Mouse (Mus musculus) left cerebral cortex, adult 2 months (tissue): Measurements from ENCODE around the gene Diaph3. TPM values are rescaled to one million over a fixed set of nuclear protein-coding genes. Genes with fewer than 3 reads are reported as not detected.

Experiments used
- DNase-seq, 2 experiments: peaks; one replicate each; pipeline ENCODE4 v3.0.0; 2021 to 2022; ENCODE audit warnings: low spot score in 2 of 2, mixed read lengths in 1 of 2; ENCODE audit errors: extremely low spot score in 1 of 2
- H3K27ac ChIP-seq: fragments of 200-600 bp; 2 replicates; pipeline ENCODE4 v1.8.1; 2022
- H3K4me3 ChIP-seq: fragments of 200-600 bp; 2 replicates; pipeline ENCODE4 v1.8.1; 2022
- CTCF ChIP-seq: fragments of 200-600 bp; IDR thresholded peaks from 2 replicates; pipeline ENCODE4 v1.8.1; 2022; ENCODE audit warnings: antibody characterized with exemption, mild to moderate bottlenecking, moderate library complexity
- intact Hi-C: fragments of 180-260 bp; cut with DNase I; formaldehyde crosslinking; loops from one replicate; pipeline ENCODE4 v1.15.1; 2025
- long read RNA-seq, 2 experiments: library from polyadenylated mRNA; stranded (forward); transcript quantifications; one replicate each; pipeline ENCODE4 v2.0.0; 2021; ENCODE audit warnings: borderline mapping rate in 2 of 2
- total RNA-seq, 2 experiments: library from RNA; stranded (reverse); gene quantifications; 2 replicates each; pipeline ENCODE4 v1.2.3; 2021

Gene Diaph3
- 1 to 10 TPM; 4.3 to 4.6 TPM for total RNA-seq
- long read RNA-seq, experiment 1, partial matches to known transcripts: 0 of 3 reads
- long read RNA-seq, experiment 1, other reads (novel, unspliced or antisense): 1 of 3 reads
- long read RNA-seq, experiment 2, full-length matches to known transcripts: 2 of 2 reads
- long read RNA-seq, experiment 2, partial matches to known transcripts: 0 of 2 reads
- long read RNA-seq, experiment 2, other reads (novel, unspliced or antisense): 0 of 2 reads

DNA sequence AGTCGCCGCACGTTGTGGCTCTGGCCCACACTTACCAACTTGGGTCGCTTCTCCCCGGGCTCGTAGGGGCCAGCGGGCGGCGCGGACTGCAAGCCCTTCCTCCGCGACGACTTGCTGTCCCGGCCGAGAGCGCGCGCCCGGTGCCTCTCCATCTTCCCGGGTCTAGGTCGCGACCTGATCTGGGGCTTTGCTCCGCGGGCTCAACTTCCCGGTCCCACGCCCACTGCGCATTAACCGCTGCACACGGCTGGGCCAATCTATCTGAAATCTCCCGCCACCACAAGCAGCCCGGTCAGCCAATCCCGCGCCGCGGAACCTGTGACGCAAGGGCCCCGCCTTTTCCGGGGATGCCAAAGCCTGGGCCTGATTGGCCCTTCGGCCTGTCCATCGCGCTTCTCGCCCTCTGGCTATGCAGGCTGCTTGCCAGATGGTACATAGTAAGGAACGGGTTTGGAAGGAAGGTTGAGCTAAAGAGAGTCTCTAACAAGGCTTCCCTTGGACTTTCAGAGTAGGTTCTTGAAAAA lies at the start of gene Diaph3:
Gene Diaph3 (minus strand): TSS at position 273 of the 524 bp plus-strand sequence.
- DNase-seq: peak; percentile 95 to 97
- H3K27ac ChIP-seq: no peak within 1 kb of the TSS
- peak within 1 kb of the TSS; percentile 82 for H3K4me3 ChIP-seq
- no peak; the same call in 1 of the 2 replicates for TF ChIP-seq CTCF
- intact Hi-C loops: loop anchor here (10.0 kb wide), 1 partner anchor 274 kb away; the partner anchor contains the start of gene Tdrd3

DNA sequence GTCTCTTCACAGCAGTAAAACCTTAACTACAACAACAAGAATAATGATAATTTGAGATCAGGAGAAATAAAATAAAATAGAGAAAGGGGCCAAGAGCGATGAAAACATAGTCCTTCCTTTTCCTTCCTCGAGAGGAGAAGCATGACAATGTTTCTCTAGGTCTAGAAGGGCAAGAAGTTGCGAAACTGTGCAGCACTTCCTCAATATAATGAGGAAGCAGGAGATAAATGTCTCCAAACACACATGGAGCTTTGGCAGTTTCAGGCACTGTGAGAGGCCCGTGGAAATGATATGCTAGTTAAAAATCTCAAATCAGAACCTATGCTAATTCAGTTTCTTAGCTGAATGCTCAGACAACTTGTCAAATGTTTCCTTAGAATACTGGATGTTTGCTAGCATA lies 49.6 kb upstream of the Diaph3 start:
- intact Hi-C loops: no loop called here
- no peak for DNase-seq
- TF ChIP-seq CTCF: no peak
- no peak overlapping the region for H3K27ac ChIP-seq
- no peak overlapping the region for H3K4me3 ChIP-seq

DNA sequence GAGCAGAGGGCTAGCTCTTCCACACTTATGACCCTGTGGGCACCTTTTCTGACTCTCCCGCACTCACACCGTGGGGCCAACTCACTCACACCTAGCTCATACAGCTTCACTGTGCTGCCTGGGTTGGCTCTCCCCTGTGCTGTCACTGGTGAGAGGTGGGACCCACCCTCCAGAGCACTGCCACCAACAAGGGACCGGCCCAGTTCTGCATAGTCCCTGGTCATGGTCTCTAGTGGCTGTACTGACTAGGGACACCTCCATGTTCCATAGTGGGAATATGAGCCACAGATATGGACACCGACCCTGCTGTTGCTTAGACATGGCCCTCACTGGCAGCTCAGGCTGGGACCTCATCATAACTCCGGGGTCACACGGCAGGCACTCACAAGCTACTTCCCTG lies 30.5 kb upstream of the Diaph3 start:
- DNase-seq: no peak
- Histone ChIP-seq H3K27ac (no peak overlapping the region), H3K4me3 (no peak overlapping the region)
- TF ChIP-seq CTCF: no peak
- intact Hi-C loops: no loop called here

DNA sequence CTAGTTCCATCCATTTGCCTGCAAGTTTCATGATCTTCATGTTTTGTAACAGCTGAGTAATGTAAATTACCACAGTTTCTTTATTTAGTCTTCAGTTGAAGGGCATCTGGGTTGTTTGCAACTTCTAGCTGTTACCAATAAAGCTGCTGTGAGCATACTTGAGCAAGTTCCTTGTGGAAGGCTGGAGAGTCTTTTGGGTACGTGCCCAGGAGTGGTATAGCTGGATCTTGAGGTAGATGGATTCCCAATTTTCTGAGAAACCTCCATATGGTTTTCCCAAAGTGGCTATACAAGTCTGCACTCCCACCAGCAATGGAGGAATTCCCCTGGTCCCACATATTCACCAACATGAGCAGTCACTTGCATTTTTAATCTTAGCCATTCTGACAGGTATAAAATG lies 28.1 kb upstream of the Diaph3 start:
- TF ChIP-seq CTCF: no peak
- no peak for DNase-seq
- H3K4me3 ChIP-seq: no peak overlapping the region
- intact Hi-C loops: no loop called here
- no peak overlapping the region for H3K27ac ChIP-seq

DNA sequence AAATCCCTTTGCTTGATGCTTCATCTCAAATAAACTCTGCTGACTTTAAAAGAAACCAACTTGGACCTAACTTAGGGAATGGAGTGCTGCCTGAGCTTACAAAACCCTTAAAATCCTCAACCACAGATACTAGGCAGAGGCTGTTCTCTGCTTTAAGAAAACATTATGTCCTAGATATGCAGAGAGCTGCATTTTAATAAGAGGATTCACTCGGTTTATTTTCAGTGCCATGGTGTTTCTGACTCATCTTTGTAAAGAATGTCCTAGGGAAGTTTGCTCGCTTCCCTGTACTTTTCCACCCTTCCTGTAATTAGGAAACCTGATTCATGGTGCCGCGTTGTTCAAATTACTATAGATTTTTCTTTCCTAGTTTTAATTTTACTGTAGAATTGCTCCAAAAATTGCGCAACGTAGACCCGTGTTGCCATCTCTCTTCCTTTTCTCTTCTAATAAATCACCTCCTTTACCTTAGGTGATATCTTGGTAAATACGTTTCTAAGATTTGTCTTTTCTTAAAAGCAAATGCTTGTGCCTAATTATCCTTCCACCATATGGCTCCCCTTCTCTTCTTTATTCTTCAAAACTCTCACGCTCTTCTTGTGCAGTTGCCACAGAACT lies 14.7 kb upstream of the Diaph3 start:
- Histone ChIP-seq H3K4me3 (no peak overlapping the region), H3K27ac (peak overlapping the region; percentile 70)
- intact Hi-C loops: loop anchor here (5.0 to 10.0 kb wide), 4 partner anchors 157 to 998 kb away; no protein-coding TSS in a partner anchor
- no peak for DNase-seq
- TF ChIP-seq CTCF: no peak

DNA sequence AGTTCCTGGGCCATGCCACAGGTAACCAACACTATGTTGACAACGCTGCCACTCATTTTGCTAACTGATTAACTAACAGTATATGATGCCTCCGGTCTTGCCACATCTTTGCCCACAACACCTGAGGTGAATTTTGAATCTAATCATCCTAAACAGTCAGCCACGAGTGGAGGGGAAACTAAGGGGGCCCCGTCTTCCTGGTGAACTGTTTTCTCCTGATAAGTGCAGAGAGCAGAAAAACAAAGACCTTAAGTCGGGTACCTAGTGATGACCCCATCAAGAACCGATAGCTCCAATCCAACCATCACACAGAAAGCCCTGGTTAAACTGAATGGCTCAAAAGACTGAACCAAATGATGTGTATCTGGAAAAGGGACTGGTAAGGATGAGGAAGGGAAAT lies 8.6 kb upstream of the Diaph3 start:
- intact Hi-C loops: loop anchor here (10.0 kb wide), 2 partner anchors 265 to 375 kb away; partner anchors contain the start of gene Tdrd3
- TF ChIP-seq CTCF: no peak

DNA sequence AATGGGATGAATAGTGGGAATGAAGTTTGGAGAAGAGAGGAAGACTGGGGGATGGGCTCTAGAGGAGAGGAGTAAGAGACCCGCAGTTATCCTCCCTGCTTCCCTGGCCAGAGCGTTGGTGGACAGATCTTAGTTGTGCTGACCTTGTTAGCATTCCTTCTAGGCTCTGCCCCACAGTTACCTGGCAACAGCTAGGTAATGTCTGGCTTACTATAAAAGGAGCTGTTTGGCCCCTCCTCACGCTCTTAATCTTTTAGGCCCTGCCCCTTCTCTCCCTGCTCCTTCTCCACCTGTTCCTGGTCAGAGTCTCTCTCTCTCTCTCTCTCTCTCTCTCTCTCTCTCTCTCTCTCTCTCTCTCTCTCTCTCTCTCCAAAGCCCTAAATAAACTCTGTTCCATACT lies 5.7 kb upstream of the Diaph3 start:
- no peak overlapping the region for H3K4me3 ChIP-seq
- DNase-seq: no peak
- intact Hi-C loops: loop anchor here (10.0 kb wide), 1 partner anchor 268 kb away; the partner anchor contains the start of gene Tdrd3
- TF ChIP-seq CTCF: no peak
- H3K27ac ChIP-seq: no peak overlapping the region

More for the DNA sequence above, 8.6 kb upstream of the Diaph3 start:
- DNase-seq: no peak
- no peak overlapping the region for H3K4me3 ChIP-seq
- H3K27ac ChIP-seq: no peak overlapping the region

DNA sequence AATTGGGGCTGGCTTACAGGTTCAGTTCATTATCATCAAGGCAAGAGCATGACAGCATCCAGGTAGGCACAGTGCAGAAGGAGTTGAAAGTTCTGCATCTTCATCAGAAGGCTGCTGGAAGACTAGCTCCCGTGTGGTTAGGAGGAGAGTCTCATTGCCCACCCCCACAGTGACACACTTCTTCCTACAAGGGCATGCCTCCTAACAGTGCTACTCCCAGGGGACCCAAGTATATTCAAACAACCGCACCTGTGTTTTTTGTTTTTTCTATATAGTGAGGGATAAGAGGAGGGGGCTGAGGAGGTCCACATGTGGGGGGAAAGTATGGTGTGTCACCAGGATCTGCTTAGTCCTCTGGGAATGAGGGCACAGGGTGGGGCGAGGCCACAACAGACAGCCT lies 4.3 kb upstream of the Diaph3 start:
- no peak overlapping the region for H3K27ac ChIP-seq
- no peak for DNase-seq
- intact Hi-C loops: loop anchor here (10.0 kb wide), 1 partner anchor 269 kb away; the partner anchor contains the start of gene Tdrd3
- no peak overlapping the region for H3K4me3 ChIP-seq
- no peak for TF ChIP-seq CTCF

DNA sequence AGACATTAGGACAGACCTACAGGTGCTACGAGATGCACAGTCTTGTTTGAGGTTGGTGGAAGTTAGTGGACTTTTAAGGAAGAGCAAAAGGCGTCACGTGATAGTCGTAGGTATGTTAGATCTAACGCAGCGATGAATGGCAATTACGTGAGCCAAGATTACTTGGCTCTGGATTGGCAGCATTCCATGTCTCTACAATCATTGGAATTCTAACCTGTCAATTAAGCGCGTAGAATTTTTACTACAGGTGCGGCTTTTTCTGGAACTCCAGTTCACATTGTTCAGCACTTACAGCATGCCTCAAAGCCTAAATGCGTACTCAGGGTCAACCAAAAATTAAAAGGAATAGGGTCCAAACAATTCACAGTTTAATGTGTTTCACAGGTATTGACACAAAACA lies 742 bp upstream of the Diaph3 start:
- no peak for DNase-seq
- intact Hi-C loops: loop anchor here (10.0 kb wide), 1 partner anchor 273 kb away; the partner anchor contains the start of gene Tdrd3
- Histone ChIP-seq H3K27ac (no peak overlapping the region), H3K4me3 (peak overlapping the region; percentile 82)
- no peak for TF ChIP-seq CTCF

DNA sequence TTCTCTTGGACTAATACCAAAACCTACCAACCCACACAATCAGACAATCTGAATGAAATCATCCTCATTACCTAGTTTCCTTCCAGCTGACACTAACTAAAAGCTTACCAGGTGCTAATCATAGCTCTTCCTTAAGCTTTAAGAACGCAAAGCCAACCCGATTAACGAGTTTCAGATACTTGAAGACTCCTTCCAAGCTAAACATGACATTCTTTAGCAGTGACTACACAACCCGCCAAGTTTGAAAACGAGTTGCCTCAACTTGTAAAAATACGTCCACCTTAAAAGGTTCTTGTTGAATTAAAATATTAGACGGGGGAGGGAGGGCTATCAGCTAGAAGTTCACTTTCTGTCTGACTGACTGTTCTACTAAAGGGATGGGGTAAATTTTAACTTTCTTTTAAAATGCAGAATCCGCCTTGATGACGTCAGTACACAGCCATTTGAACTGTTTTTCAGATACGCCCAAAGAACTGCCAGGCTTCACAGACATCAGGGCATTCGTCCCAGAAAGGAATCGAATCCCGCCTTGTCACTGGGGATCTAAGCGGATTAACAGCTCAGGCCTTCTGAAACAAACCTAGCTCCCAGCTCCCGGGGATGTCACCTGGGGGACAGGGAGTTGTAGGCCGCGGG lies 590 bp downstream of the Diaph3 start:
- DNase-seq: no peak
- Histone ChIP-seq H3K4me3 (peak overlapping the region; percentile 82), H3K27ac (no peak overlapping the region)
- intact Hi-C loops: loop anchor here (10.0 kb wide), 1 partner anchor 274 kb away; the partner anchor contains the start of gene Tdrd3
- TF ChIP-seq CTCF: no peak

DNA sequence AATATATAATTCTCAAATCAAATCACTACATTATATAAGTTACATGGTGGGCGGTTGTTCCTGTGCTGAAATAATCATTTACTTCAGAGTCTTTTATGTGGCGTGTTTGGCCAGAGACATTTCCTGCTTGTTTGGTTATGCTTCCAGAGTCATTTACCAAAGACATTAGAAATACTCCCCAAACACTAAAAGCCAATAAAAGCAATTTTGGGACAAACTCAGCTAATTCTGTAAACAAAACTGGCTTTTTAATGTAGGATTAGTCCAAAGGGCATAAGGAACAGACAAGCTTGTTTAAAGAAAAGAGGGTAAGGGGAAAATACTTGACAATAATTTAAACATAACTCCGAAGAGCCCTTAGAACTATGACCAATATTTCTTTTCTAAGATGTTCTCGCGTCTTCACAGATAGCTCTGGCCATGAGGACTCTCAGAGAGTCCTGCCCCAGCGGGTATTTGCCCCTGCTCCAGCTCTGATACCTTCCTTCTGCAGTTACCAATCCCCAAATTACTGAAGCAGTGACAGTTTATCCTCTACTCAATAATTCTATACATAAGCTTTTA lies 14.9 kb downstream of the Diaph3 start:
- intact Hi-C loops: no loop called here
- TF ChIP-seq CTCF: no peak

More for the DNA sequence above, 14.9 kb downstream of the Diaph3 start:
- H3K27ac ChIP-seq: no peak overlapping the region
- H3K4me3 ChIP-seq: no peak overlapping the region
- no peak for DNase-seq
